22 mouse cellular contexts compared by ENCODE assay signal in the genomic region with DNA sequence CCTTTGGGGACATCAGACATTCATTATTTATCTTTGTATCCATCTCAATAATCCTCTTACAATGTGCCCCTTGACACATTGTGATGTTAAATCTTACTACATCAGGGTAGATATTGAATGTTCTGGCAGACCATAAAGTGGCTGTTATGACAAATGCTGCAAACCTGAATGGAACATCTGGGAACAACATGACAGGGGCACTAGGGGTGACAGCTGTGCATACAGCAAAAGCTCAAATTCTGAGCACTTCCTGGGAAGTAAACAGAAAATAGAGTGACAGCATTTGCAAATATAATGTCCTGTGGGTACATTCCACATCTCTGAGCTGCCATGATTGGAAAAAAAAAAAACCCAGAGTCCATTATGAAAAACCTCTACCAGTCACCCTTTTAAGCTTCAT.
"Had no signal": no experiment of that assay in that cellular context is flagged by ENCODE, and none has a peak within 500 bp of the region (broad histone marks: within the 10 kb centered on the region; RNA-seq: fewer than 3 reads in every experiment).

No protein-coding gene starts in this region.

- H3K27ac ChIP-seq: limb, embryonic 12.5 days; limb, embryonic 15.5 days; liver, embryonic 14.5 days; macrophage; midbrain, embryonic 15.5 days; stomach, postnatal 0 days had no signal

- DNase-seq: kidney, adult 18-20 months; kidney, adult 9 months; kidney, postnatal 14 days; kidney, postnatal 4 days; left cerebral cortex, postnatal 4 days; liver, postnatal 0 days; lung, embryonic 14.5 days; right cerebral cortex, adult 18-20 months; right cerebral cortex, postnatal 14 days; right cerebral cortex, postnatal 4 days; thymus, adult 2 months; thymus, postnatal 14 days; thymus, postnatal 4 days had no signal

- H3K9ac ChIP-seq: limb, embryonic 12.5 days; limb, embryonic 15.5 days; liver, embryonic 14.5 days; liver, postnatal 0 days; lung, embryonic 14.5 days; midbrain, embryonic 15.5 days had no signal

- H3K4me1 ChIP-seq: limb, embryonic 12.5 days; limb, embryonic 15.5 days; midbrain, embryonic 15.5 days had no signal

- H3K4me2 ChIP-seq: limb, embryonic 12.5 days; limb, embryonic 15.5 days; liver, embryonic 11.5 days; lung, embryonic 14.5 days; midbrain, embryonic 11.5 days; midbrain, embryonic 15.5 days had no signal

- H3K27me3 ChIP-seq: limb, embryonic 12.5 days; limb, embryonic 15.5 days; midbrain, embryonic 15.5 days had no signal

- ATAC-seq: liver, postnatal 0 days; lung, postnatal 0 days; midbrain, embryonic 15.5 days had no signal

- H3K9me3 ChIP-seq: limb, embryonic 12.5 days; limb, embryonic 15.5 days; midbrain, embryonic 15.5 days had no signal

- H3K36me3 ChIP-seq: limb, embryonic 12.5 days; limb, embryonic 15.5 days; midbrain, embryonic 15.5 days had no signal

- H3K4me3 ChIP-seq: limb, embryonic 12.5 days; limb, embryonic 15.5 days; midbrain, embryonic 15.5 days had no signal
